Mouse (Mus musculus) cortical plate, adult 2 months (tissue): Measurements from ENCODE around the gene Fam129a.

Experiments used
- CTCF ChIP-seq: fragments of 200-500 bp; IDR thresholded peaks from 2 replicates; pipeline ENCODE4 v1.5.1; 2011; ENCODE audit warnings: mild to moderate bottlenecking, control low read depth, low read length; ENCODE audit not compliant: insufficient read depth; ENCODE audit errors: extremely low read depth
- POLR2A ChIP-seq: fragments of 200-500 bp; IDR thresholded peaks from 2 replicates; pipeline ENCODE4 v1.6.1; 2011; ENCODE audit warnings: mild to moderate bottlenecking, low read length, control low read depth; ENCODE audit not compliant: insufficient read depth; ENCODE audit errors: extremely low read depth

GRCm38 (mm10) chr1:151544581-151544980 is 26.4 kb upstream of the Fam129a start:
- no peak for TF ChIP-seq CTCF
- no peak for TF ChIP-seq POLR2A
